Comparison of ENCODE assay signal across 43 mouse cellular contexts in genomic region chr3:92778799-92779198, GRCm38 (mm10). TPM values are rescaled to one million over a fixed set of nuclear protein-coding genes. Genes with fewer than 3 reads are reported as not detected.
"Had no signal": no experiment of that assay in that cellular context is flagged by ENCODE, and none has a peak within 500 bp of the region (broad histone marks: within the 10 kb centered on the region; RNA-seq: fewer than 3 reads in every experiment).

Lce1i (minus strand) TSS chr3:92778899.

- H3K4me3 ChIP-seq: heart, embryonic 10.5 days; heart, embryonic 12.5 days; heart, embryonic 13.5 days; heart, embryonic 15.5 days; hindbrain, embryonic 10.5 days; hindbrain, embryonic 12.5 days; hindbrain, embryonic 13.5 days; hindbrain, embryonic 15.5 days; intestine, embryonic 15.5 days; kidney, embryonic 15.5 days; layer of hippocampus, adult 2 months had no signal

- DNase-seq: heart, postnatal 10 days; heart, postnatal 14 days; heart, postnatal 36 days; heart, postnatal 4 days; kidney, adult 11 months; kidney, adult 18-20 months; kidney, adult 2 months; kidney, adult 8-10 months; kidney, adult 9 months; kidney, postnatal 10 days; kidney, postnatal 14 days; kidney, postnatal 25 days; kidney, postnatal 36 days; kidney, postnatal 4 days; layer of hippocampus, adult 9-11 months; layer of hippocampus, postnatal 36 days had no signal

- H3K27me3 ChIP-seq: heart, embryonic 12.5 days; heart, embryonic 13.5 days; heart, embryonic 15.5 days; hindbrain, embryonic 12.5 days; hindbrain, embryonic 13.5 days; hindbrain, embryonic 15.5 days; intestine, embryonic 15.5 days; kidney, embryonic 15.5 days had no signal

- H3K36me3 ChIP-seq: heart, embryonic 10.5 days; heart, embryonic 12.5 days; heart, embryonic 13.5 days; heart, embryonic 15.5 days; hindbrain, embryonic 10.5 days; hindbrain, embryonic 12.5 days; hindbrain, embryonic 13.5 days; hindbrain, embryonic 15.5 days; intestine, embryonic 15.5 days; kidney, embryonic 15.5 days had no signal

- H3K9ac ChIP-seq: heart, embryonic 12.5 days; heart, embryonic 13.5 days; heart, embryonic 15.5 days; hindbrain, embryonic 12.5 days; hindbrain, embryonic 13.5 days; hindbrain, embryonic 14.5 days; hindbrain, embryonic 15.5 days; intestine, embryonic 15.5 days; kidney, embryonic 15.5 days had no signal

- H3K27ac ChIP-seq: heart, embryonic 10.5 days; heart, embryonic 13.5 days; heart, embryonic 15.5 days; hindbrain, embryonic 10.5 days; hindbrain, embryonic 12.5 days; hindbrain, embryonic 13.5 days; hindbrain, embryonic 14.5 days; hindbrain, embryonic 15.5 days; hindbrain, postnatal 0 days; intestine, embryonic 15.5 days; kidney, embryonic 15.5 days; kidney, postnatal 0 days; layer of hippocampus, adult 2 months had no signal

- H3K4me2 ChIP-seq: heart, embryonic 11.5 days; heart, embryonic 12.5 days; heart, embryonic 13.5 days; heart, embryonic 15.5 days; hindbrain, embryonic 12.5 days; hindbrain, embryonic 13.5 days; hindbrain, embryonic 14.5 days; hindbrain, embryonic 15.5 days; intestine, embryonic 15.5 days; kidney, embryonic 15.5 days had no signal

- H3K4me1 ChIP-seq: heart, embryonic 10.5 days; heart, embryonic 12.5 days; heart, embryonic 13.5 days; heart, embryonic 15.5 days; hindbrain, embryonic 10.5 days; hindbrain, embryonic 12.5 days; hindbrain, embryonic 13.5 days; hindbrain, embryonic 15.5 days; intestine, embryonic 15.5 days; kidney, embryonic 15.5 days had no signal

- ATAC-seq: hindbrain, embryonic 16.5 days; hindbrain, postnatal 0 days; inflammation-experienced regulatory T-cells, adult 6 months; intestine, embryonic 15.5 days; intestine, embryonic 16.5 days; intestine, postnatal 0 days had no signal

- H3K9me3 ChIP-seq: heart, embryonic 10.5 days; heart, embryonic 12.5 days; heart, embryonic 13.5 days; heart, embryonic 15.5 days; hindbrain, embryonic 10.5 days; hindbrain, embryonic 12.5 days; hindbrain, embryonic 13.5 days; hindbrain, embryonic 15.5 days; intestine, embryonic 15.5 days; kidney, embryonic 15.5 days had no signal

RNA-seq across cellular contexts. Expression of gene Lce1i, which starts in this region (rescaled TPM):
- polyA plus RNA-seq: heart, embryonic 10.5 days; heart, embryonic 11.5 days; heart, embryonic 12.5 days; heart, embryonic 13.5 days; heart, embryonic 14.5 days; heart, embryonic 15.5 days; heart, embryonic 16.5 days; heart, postnatal 0 days; hindbrain, embryonic 10.5 days; hindbrain, embryonic 11.5 days; hindbrain, embryonic 12.5 days; hindbrain, embryonic 13.5 days; hindbrain, embryonic 14.5 days; hindbrain, embryonic 15.5 days; hindbrain, embryonic 16.5 days; hindbrain, postnatal 0 days; inflammation-experienced regulatory T-cells, adult 6 months; intestine, embryonic 14.5 days; intestine, embryonic 15.5 days; intestine, embryonic 16.5 days; intestine, postnatal 0 days; kidney, adult 2 months; kidney, embryonic 14.5 days; kidney, embryonic 15.5 days; kidney, embryonic 16.5 days; kidney, postnatal 0 days; large intestine, adult 2 months had no signal
